Mouse (Mus musculus) cerebellum, postnatal 36 days (tissue): ENCODE results near the gene Snap23.
A peak's percentile ranks its signal among the peaks of the same experiment; 100 is the strongest.

Source experiments
- DNase-seq, 2 experiments: peaks; one replicate each; pipeline ENCODE4 v3.0.0; 2021 to 2022; ENCODE audit warnings: mixed read lengths in 2 of 2

Gene Snap23

GRCm38 (mm10) chr2:120592227-120592626 lies 24.8 kb downstream of the Snap23 start:
- DNase-seq: no peak

DNA sequence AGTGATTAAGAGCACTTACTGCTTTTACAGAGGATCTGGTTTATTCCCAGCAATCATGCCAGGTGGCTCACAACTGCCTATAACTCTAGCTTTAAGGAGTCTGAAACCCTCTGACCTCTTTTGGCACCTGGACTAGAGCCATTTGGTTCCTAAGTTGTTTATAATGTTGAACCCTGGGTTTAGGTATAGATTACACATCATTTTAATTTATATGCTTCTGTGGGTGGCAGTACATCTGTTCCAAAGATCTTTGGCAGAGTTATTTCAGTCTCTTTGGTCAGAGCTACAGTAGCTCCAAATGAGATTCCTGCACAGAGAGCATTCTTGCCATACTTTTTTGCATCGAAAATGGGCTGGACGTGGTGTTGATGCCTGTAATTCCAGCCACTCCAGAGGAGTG lies 30.3 kb downstream of the Snap23 start:
- no peak for DNase-seq

GRCm38 (mm10) chr2:120599506-120599905 lies 32.0 kb downstream of the Snap23 start:
- DNase-seq: no peak

GRCm38 (mm10) chr2:120606021-120606690 lies 38.7 kb downstream of the Snap23 start:
- no peak for DNase-seq

DNA sequence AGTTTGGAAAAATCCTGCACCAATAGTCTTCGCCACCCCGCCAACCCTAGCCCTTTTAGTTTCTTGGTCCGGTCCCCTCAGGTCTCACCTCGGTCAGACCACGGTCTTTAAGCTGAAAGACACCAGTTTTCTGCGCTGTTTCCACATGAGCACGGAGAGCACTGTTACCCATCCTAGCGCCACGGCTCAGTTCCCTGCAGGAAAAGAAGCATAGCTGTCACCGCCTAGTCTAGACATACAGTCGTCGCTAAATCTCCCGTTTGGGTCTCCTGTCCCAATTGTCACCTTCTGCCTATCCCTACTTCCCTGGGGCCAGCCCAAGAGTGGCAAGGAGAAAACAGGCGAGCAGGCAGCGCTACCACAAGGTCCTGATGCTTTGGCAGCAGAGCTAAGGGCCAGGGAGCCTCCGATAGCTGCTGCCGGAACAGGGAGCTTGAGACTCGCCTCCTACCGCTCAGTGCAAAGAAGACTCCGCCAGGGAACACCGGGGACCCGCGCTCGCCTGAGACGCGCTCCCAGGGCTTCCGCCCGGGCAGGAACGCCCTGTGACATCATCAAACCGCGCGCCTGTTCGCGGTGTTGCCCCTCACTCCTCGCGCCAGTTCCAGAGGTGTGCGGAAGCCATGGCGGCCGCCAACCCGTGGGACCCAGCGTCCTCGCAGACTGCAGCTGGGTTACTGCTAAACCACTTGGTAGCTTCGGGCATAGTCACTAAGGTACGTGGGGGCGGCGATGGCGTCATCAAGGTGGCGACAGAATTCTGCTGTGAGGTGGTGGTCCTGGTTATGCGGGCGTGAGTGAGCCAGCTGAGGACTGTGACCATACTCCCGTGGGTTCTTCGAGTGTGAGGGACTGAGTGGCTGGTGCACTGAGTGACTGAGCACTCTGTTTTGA lies 41.6 kb downstream of the Snap23 start, which contains the start of the genes Haus2 and Lrrc57:
Gene Haus2 (plus strand): TSS at position 554 of the 894 bp plus-strand sequence.
Gene Lrrc57 (minus strand): TSS at position 691 of the 894 bp plus-strand sequence.
- DNase-seq: peak; percentile 88 to 89

DNA sequence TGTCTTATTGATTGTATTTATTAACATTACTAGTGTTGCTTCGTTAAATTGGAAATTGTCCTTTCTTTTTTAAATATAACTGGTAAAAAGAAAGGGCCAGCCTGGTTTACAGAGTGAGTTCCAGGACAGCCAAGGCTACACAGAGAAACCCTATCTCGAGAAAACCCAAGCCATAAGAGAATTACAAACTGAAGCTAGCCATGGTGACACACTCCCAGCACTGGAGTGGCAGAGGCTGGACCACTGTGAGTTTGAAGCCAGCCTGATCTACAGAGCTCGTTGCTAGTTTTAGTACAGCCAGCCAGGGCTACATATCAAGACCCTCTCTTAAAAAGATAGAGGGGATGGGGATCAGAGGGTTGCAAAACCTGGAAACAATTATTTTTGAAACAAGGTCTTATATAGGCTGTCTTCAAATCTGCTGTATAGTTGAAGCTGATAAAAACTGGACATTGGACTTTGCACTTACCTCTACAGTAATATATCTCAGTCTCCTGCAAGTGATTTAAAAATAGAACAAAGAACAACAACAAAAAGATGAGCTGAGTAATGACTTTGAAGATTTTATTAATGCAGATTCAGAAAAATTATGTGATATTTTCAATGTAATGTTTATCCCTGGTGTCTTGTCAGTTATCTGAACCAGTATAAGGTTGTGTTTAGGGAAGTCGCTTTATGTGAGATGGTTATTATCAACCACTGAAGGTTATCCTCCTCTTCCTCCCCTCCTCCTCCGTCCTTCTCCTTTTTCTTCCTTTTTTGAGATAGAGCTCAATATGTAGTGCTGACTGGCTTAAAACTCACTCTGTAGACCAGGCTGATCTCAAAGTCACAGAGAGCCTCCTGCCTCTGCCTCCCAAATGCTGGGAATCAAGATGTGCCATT lies 49.0 kb downstream of the Snap23 start:
- DNase-seq: no peak

DNA sequence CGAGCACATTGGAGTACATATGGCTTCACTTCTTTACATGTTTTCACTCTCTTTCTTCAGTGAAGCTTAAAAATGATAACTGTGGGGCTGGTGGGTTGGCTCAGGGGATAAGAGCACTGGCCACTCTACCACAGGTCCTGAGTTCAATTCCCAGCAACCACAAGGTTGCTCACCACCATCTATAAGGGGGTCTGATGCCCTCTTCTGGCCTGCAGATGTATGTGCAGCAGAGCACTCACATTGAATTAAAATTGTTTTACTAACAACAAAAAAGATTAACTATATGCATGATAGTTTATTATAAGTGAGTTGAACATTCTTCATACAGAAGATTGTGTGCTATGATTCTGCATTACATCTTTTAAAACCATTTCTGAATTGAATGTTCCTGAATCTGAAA lies 52.1 kb downstream of the Snap23 start:
- DNase-seq: no peak

DNA sequence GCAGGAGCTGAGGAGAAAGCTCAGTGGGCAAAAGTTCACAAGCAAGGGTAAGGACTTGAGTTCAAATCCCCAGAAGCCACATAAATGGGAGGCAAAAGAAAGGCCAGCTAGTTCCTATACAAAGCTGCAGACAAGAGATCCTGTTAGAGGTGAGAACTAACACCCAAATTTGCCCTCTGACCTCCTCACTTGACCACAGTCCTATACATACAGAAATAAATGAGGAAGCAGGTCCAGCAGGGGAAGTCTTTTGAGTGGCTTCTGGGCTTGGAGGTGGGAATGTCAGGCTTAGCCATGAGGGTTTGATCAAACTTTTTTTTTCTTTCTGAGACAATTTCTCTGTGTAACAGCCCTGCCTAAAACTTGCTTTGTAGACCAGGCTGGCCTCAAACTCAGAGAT lies 55.4 kb downstream of the Snap23 start:
- no peak for DNase-seq

DNA sequence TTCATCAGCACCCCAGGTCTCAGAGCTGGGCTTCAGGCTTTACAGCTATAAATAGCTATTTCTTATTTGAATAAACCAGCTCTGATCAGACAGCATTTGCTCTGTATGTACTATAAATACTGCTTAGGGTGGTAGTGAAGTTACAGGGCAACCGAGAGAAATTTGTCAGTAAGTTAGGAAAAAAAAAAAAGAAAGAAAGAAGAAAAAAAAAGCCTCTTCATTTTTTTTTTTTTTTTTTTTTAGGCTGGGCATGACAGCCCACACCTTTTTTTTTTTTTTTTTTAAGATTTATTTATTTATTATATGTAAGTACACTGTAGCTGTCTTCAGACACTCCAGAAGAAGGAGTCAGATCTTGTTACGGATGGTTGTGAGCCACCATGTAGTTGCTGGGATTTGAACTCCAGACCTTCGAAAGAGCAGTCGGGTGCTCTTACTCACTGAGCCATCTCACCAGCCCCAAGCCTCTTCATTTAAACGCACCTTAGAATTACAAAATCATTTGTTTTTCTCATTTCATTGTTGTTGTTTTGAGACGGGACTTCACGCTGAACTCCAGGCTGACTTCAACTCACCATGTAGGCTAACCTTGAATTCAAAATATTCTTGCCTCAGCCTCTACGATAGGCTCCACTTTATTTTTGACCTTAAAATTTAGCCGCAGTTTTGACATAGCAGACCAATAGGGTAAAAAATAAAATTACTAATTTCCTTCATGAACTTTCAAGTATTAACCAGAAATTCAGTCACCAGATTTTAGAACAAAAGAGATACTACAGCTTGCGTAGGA lies 60.8 kb downstream of the Snap23 start:
- DNase-seq: peak in 1 of 2 experiments; percentile 12

GRCm38 (mm10) chr2:120628886-120629735 lies 61.6 kb downstream of the Snap23 start, which contains the start of gene Stard9:
Gene Stard9 (plus strand): TSS chr2:120629121.
- DNase-seq: peak; percentile 95 to 98

DNA sequence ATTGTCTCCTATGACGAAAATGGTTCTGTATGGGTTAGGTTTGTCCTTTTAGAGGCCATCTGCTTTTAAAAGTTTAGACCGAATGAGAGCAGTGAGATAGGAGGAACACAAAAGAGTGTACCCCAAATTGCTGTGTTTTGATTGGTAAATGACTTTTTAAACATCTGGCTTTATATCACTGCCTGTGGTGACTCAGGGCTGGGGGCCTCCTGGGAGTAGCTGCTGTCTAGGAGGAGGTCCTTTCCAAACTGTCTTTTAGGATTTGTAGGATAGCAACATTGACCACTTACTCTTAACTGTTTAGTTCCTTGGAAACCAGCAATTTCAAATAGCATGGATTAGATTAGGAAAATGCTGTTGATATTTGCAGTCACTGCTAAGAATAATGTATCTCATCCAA lies 62.8 kb downstream of the Snap23 start:
- DNase-seq: no peak

- no peak for DNase-seq
Observed at GRCm38 (mm10) chr2:120630655-120631054, 63.2 kb downstream of the Snap23 start.

- no peak for DNase-seq
Observed at GRCm38 (mm10) chr2:120631521-120631920, 64.0 kb downstream of the Snap23 start.

DNA sequence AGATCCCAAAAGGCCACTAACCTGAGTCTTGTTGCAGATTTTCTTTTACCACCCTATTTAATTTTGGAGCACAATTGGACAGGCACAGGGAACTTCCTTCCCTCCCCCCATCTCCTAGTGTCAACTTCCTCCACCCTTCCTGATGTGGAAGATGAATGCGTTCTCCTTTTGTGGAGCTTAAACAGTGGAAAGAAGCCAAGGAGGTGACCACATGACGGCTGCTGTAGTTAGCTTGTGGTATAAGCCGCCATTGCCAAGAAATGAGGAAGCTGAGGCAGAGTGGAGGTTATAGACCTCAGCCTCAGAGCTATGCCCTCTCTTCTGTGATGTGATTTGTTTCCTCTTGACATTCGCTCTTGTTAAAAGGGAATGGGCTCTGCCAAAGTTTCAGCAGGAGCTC lies 64.5 kb downstream of the Snap23 start:
- DNase-seq: no peak

DNA sequence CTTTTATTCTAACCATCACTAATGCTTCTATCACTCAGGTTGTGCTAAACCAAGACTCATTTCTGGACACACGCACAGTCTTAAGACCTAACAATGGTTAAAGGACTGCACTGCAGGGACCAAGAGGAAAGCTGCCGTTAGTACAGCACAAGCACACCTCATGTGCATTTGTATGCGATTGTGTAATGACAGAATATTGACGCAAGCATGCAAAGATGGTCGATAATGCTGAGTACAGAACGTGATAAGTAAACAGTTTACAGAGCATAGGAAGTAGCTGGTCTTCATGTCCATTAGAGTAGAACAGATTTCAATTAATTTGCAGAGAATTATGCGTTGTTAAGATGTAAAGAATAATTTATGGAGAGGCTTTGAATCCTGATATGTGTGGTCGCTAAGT lies 73.4 kb downstream of the Snap23 start:
- DNase-seq: no peak

GRCm38 (mm10) chr2:120643836-120644235 lies 76.4 kb downstream of the Snap23 start:
- DNase-seq: no peak

- no peak for DNase-seq
Observed at GRCm38 (mm10) chr2:120646777-120647176, 79.3 kb downstream of the Snap23 start.
